Mouse (Mus musculus) spleen, postnatal 10 days (tissue): ENCODE measurements around the gene Bckdhb.
"Not testable (repeated sequence)": the region's sequence is repeated elsewhere in the genome, so short reads cannot be mapped to it uniquely, and the experiment has no call there.

Source experiments
- DNase-seq, 2 experiments: peaks; one replicate each; pipeline ENCODE4 v3.0.0; 2021 to 2022; ENCODE audit warnings: low spot score in 2 of 2

Bckdhb gene

DNA sequence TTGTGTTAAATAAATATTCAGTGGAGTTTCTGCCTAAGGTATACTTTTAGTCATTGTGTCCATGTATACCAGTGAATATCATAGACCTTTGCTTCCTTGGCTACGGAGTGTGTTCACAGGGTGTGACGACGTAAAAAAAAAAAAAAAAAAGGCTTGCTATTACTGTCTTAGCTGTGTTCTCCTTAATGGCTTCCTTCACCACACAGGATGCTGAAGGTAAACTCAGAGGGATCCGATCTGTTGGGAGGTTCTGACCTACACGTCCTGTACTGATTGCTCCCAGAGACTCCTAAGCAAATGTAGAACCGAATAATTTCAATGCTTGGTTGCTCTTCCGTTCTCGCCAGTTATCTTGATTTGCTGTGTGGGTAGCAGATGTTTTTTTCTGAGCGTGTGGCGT is 38.4 kb downstream of the Bckdhb start:
- DNase-seq, result no peak

GRCm38 (mm10) chr9:83964376-83964775 is 39.4 kb downstream of the Bckdhb start:
- DNase-seq, result no peak

DNA sequence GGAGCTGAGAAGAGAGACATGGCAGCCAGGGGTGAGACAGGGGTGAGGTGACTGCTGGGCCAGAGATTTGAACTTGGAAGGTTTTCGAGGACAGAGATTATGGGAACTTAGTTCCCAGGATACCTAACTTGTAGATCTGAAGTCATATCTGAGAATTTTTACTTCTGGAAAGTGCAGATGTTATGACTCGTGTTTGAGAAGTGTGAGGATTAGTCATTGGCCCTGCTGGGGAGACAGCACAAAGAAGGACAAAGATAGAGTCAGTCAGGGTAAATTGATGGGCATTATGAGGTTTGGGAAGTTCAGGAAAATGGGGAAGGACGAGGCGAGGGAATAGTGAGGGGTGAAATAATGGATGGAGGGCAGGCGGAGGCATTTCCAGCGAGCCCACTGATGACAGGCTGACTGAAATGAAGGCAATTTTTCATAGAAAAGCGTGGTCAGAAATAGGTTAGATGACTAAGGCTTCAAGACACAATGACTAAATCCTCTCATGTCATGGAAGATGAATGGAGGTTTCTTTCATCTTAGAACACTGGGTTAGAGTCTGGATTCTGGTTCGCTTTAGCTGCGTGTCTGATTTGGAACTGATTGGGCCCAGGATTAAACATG is 42.6 kb downstream of the Bckdhb start:
- no peak for DNase-seq

GRCm38 (mm10) chr9:83969326-83969725 is 44.4 kb downstream of the Bckdhb start:
- no peak for DNase-seq

DNA sequence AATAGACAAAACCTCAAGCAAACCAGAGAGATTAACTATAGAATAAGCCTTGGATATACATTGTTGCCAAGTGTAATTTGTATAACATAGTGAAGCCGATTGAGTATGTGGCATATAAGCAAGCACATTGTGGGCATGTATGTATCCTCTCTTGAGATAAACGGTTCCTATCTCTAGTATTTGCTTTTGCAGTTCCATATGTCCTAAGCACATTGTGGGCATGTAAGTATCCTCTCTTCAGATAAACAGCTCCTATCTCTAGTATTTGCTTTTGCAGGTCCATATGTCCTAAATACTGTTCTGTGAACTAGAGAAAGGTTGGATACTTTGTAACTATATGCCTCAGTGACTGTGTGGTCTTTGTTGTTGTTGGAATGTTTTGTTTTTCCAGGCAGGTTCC is 48.5 kb downstream of the Bckdhb start:
- no peak for DNase-seq

GRCm38 (mm10) chr9:83975811-83976210 is 50.9 kb downstream of the Bckdhb start:
- no peak for DNase-seq

DNA sequence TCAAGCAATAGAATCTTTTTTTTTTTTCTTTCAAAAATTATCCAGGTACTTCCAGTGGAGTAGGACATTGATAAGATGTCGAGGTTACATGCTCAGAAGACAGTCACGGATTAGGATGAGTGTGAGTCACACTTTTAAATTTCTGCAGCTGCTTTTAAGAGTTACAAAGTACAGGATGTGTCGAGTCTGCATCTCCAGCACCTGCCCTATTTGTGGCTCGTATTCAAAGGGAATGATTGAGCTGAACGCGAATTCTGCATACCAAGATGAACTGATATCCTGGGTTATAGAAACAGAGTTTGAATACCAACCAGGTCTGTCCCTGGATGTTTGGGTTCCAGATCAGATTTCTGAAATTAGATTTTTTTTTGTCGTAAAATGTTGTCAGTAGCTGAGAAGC is 56.3 kb downstream of the Bckdhb start:
- DNase-seq, result no peak

DNA sequence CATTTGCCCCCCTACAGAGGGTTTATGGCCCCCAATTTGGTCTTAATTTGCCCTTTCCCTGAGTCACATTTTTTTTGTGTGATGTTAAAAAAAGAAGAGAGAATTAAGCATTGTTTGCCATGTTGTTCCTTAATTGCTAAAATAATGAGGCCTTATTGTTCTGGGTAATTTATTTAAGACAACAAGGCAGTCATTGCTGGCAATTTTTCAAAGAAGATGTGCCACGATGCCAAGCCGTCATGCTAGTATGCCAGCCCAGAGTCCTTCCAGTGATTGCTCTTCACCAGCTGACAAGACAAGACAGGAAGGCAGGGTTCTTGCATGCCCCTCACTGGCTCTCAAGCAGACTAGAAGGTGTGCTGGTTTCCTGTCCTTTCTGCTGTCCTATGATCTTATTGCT is 84.0 kb downstream of the Bckdhb start:
- DNase-seq, result no peak

DNA sequence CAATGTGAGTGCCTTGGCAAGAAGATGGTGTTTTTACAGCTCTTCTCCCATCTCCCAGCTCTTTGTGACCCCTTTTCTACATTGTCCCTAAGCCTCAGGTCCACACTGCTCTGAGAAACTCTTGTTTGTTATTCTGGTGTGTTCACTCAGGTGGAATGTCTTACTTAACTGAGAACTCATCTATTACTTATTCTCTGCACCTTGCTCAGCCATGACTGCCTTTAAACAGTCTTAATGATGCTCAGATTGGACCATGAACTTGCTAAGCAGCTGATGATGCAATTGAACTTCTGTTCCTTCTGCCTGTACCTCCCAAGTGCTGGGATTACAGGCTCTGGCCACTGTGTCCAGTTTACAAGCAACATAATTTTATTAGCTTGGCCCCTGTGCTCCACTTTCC is 86.2 kb downstream of the Bckdhb start:
- DNase-seq, result no peak

DNA sequence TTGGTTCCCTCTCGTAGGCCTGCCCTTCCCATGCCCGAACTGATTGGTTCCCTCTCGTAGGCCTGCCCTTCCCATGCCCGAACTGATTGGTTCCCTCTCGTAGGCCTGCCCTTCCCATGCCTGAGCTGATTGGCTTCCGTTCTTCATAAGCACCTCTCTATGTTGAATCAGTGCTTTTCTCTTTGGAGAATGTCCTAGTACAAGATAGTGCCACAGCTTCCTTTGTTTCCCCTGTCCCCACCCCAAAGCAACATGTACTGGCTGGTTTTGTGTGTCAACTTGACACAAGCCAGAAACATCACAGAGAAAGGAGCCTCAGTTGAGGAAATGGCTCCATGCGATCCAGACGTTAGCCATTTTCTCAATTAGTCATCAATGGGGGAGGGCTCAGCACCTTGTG is 93.2 kb downstream of the Bckdhb start:
- not testable (repeated sequence) for DNase-seq

GRCm38 (mm10) chr9:84019627-84020026 is 94.7 kb downstream of the Bckdhb start:
- no peak for DNase-seq

GRCm38 (mm10) chr9:84021189-84021588 is 96.2 kb downstream of the Bckdhb start:
- DNase-seq, result no peak

- peak in 1 of 2 experiments; percentile 36 for DNase-seq
Measured at GRCm38 (mm10) chr9:84028120-84028519, 103.2 kb downstream of the Bckdhb start.

- DNase-seq, result no peak
Measured at GRCm38 (mm10) chr9:84030691-84031290, 105.8 kb downstream of the Bckdhb start.

- no peak for DNase-seq
Measured at GRCm38 (mm10) chr9:84031406-84031805, 106.5 kb downstream of the Bckdhb start.

DNA sequence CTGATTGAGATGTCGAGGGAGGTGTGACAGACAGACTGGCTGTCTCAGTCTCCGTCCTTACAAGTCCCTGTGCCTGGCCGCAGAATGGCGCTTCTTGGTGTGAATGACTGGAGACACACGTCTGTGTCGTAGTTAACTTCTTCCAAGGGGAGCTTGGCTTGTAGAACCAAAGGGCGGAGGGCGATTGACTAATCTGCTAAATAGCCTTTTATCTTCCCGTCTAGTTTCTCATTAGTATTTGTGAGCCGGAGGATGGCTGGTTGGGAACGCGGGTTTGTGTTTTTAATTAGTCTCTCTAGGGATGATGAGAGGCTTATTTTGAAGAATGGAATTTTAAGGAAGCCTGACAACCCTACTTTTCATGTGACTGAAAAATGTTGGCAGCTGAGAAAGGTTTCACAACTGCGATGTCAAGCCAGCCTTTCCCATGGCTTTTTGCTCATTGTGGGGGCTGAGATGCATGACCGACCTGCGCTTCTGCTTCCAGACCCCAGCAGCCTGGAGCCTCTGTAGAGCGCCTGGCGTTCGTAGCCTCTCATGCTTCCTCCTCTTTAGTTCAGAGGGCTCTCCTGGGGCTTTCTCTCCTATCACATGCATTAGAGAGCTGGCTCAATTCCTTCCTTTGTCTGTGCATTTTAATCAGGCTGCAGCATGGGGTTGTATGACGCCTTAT is 107.9 kb downstream of the Bckdhb start:
- DNase-seq, result no peak

DNA sequence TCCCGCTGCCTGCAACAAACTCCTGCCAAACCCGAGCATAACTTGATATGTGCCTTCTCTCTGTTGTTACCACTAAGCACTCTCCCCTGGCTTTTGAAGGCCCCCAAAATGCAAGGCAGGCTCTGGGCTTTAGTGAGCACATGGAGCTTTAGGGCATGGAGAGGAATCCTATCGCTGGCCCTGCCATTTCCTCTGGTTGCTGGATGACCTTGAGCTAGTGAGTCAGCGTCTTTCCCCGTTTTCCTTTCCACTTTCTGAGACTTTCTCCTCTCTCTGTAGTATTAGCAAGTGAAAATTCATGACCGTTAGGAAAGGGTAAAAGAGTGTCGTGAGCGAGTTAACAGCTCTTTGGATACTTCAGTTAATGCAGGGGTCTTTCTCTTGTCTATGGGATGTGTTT is 111.1 kb downstream of the Bckdhb start:
- DNase-seq, result no peak

DNA sequence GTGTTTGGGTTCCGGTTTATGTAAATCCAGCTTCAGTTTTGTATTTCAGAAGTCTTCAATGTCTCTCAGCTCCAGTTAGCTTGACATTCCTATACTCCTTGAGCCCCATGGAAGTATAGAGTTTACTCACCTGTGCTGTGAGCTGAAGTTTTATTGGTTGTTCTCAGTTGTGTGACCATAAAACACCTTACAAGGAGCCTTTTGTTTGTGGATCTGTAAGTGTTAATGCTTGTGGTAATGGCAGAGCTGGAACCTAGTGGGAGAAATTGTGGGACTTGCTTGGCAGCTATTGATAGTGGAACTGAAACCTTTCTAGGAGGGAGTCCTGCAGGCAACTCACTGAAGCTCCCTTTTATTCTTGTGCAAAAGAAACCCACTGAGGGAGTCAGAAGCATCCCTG is 112.3 kb downstream of the Bckdhb start:
- DNase-seq, result no peak

GRCm38 (mm10) chr9:84038946-84039345 is 114.0 kb downstream of the Bckdhb start:
- DNase-seq, result no peak

GRCm38 (mm10) chr9:84040376-84040775 is 115.4 kb downstream of the Bckdhb start:
- DNase-seq, result no peak

GRCm38 (mm10) chr9:84041631-84042277 is 116.8 kb downstream of the Bckdhb start:
- no peak for DNase-seq

- no peak for DNase-seq
Measured at GRCm38 (mm10) chr9:84042539-84042938, 117.6 kb downstream of the Bckdhb start.

- DNase-seq, result no peak
Measured at GRCm38 (mm10) chr9:84044136-84044535, 119.2 kb downstream of the Bckdhb start.
